Mouse (Mus musculus): ENCODE results near the gene Nsmf. TPM values are rescaled to one million over a fixed set of nuclear protein-coding genes. Genes with fewer than 3 reads are reported as not detected.
A peak's percentile ranks its signal among the peaks of the same experiment; 100 is the strongest.

Nsmf gene
- polyA plus RNA-seq, 1 experiment, result 50.4 TPM

GRCm38 (mm10) chr2:25095109-25095850 is 41.1 kb downstream of the Nsmf start, which contains the start of gene Noxa1:
Gene Noxa1 (minus strand): TSS chr2:25095149.
- H3K27me3 ChIP-seq (ENCODE audit: control insufficient read depth, insufficient read depth, low read length), result no peaks in the 10 kb centered on the region
- H3K36me3 ChIP-seq (ENCODE audit: control insufficient read depth, insufficient read depth, low read length), result no peaks in the 10 kb centered on the region
- WGBS, result 69% methylated on average over 28 of the region's 28 CpGs
- DNase-seq, result no peak
- H3K27ac ChIP-seq (ENCODE audit: control insufficient read depth, insufficient read depth, low read length), result no peak within 1 kb of the TSS
- no peak within 1 kb of the TSS for H3K4me3 ChIP-seq (ENCODE audit: control insufficient read depth, insufficient read depth, low read length)
- H3K4me1 ChIP-seq (replicated peaks; ENCODE audit: control insufficient read depth, insufficient read depth, low read length), result no peaks in the 10 kb centered on the region
- TF ChIP-seq CTCF (IDR thresholded peaks at IDR 0.05; ENCODE audit: borderline replicate concordance, control insufficient read depth, extremely low read depth, insufficient read depth, low read length, poor library complexity) (peak; percentile 31; the same call in 1 of the 2 replicates), POLR2A (IDR thresholded peaks at IDR 0.05; ENCODE audit: control insufficient read depth, extremely low read depth, insufficient read depth, low read length, poor library complexity) (no peak)

GRCm38 (mm10) chr2:25098005-25098615 is 44.0 kb downstream of the Nsmf start:
- Histone ChIP-seq H3K4me1 (replicated peaks; ENCODE audit: control insufficient read depth, insufficient read depth, low read length) (no peaks in the 10 kb centered on the region), H3K4me3 (ENCODE audit: control insufficient read depth, insufficient read depth, low read length) (no peak overlapping the region), H3K27me3 (ENCODE audit: control insufficient read depth, insufficient read depth, low read length) (no peaks in the 10 kb centered on the region), H3K27ac (ENCODE audit: control insufficient read depth, insufficient read depth, low read length) (no peak overlapping the region), H3K36me3 (ENCODE audit: control insufficient read depth, insufficient read depth, low read length) (no peaks in the 10 kb centered on the region)
- DNase-seq, result no peak
- 95% methylated on average over 3 of the region's 3 CpGs for WGBS
- no peak for TF ChIP-seq CTCF (IDR thresholded peaks at IDR 0.05; ENCODE audit: borderline replicate concordance, control insufficient read depth, extremely low read depth, insufficient read depth, low read length, poor library complexity)
- TF ChIP-seq POLR2A (IDR thresholded peaks at IDR 0.05; ENCODE audit: control insufficient read depth, extremely low read depth, insufficient read depth, low read length, poor library complexity), result no peak

GRCm38 (mm10) chr2:25098956-25099355 is 44.8 kb downstream of the Nsmf start:
- DNase-seq, result no peak
- Histone ChIP-seq H3K27me3 (ENCODE audit: control insufficient read depth, insufficient read depth, low read length) (no peaks in the 10 kb centered on the region), H3K36me3 (ENCODE audit: control insufficient read depth, insufficient read depth, low read length) (no peaks in the 10 kb centered on the region), H3K27ac (ENCODE audit: control insufficient read depth, insufficient read depth, low read length) (no peak overlapping the region), H3K4me3 (ENCODE audit: control insufficient read depth, insufficient read depth, low read length) (no peak overlapping the region), H3K4me1 (replicated peaks; ENCODE audit: control insufficient read depth, insufficient read depth, low read length) (no peaks in the 10 kb centered on the region)
- TF ChIP-seq POLR2A (IDR thresholded peaks at IDR 0.05; ENCODE audit: control insufficient read depth, extremely low read depth, insufficient read depth, low read length, poor library complexity) (no peak), CTCF (IDR thresholded peaks at IDR 0.05; ENCODE audit: borderline replicate concordance, control insufficient read depth, extremely low read depth, insufficient read depth, low read length, poor library complexity) (no peak)
- 78% methylated on average over 5 of the region's 5 CpGs for WGBS

GRCm38 (mm10) chr2:25099703-25100102 is 45.5 kb downstream of the Nsmf start:
- Histone ChIP-seq H3K36me3 (ENCODE audit: control insufficient read depth, insufficient read depth, low read length) (no peaks in the 10 kb centered on the region), H3K4me1 (replicated peaks; ENCODE audit: control insufficient read depth, insufficient read depth, low read length) (no peaks in the 10 kb centered on the region), H3K27me3 (ENCODE audit: control insufficient read depth, insufficient read depth, low read length) (no peaks in the 10 kb centered on the region), H3K27ac (ENCODE audit: control insufficient read depth, insufficient read depth, low read length) (no peak overlapping the region), H3K4me3 (ENCODE audit: control insufficient read depth, insufficient read depth, low read length) (no peak overlapping the region)
- DNase-seq, result no peak
- TF ChIP-seq CTCF (IDR thresholded peaks at IDR 0.05; ENCODE audit: borderline replicate concordance, control insufficient read depth, extremely low read depth, insufficient read depth, low read length, poor library complexity), result no peak
- TF ChIP-seq POLR2A (IDR thresholded peaks at IDR 0.05; ENCODE audit: control insufficient read depth, extremely low read depth, insufficient read depth, low read length, poor library complexity), result no peak
- WGBS, result 86% methylated on average over 3 of the region's 3 CpGs

GRCm38 (mm10) chr2:25104122-25104521 is 50.0 kb downstream of the Nsmf start:
- whole genome bisulfite sequencing, result 95% methylated on average over 2 of the region's 2 CpGs
- Histone ChIP-seq H3K27ac (ENCODE audit: control insufficient read depth, insufficient read depth, low read length) (no peak overlapping the region), H3K4me3 (ENCODE audit: control insufficient read depth, insufficient read depth, low read length) (no peak overlapping the region), H3K4me1 (replicated peaks; ENCODE audit: control insufficient read depth, insufficient read depth, low read length) (no peaks in the 10 kb centered on the region), H3K36me3 (ENCODE audit: control insufficient read depth, insufficient read depth, low read length) (no peaks in the 10 kb centered on the region), H3K27me3 (ENCODE audit: control insufficient read depth, insufficient read depth, low read length) (no peaks in the 10 kb centered on the region)
- no peak for TF ChIP-seq POLR2A (IDR thresholded peaks at IDR 0.05; ENCODE audit: control insufficient read depth, extremely low read depth, insufficient read depth, low read length, poor library complexity)
- DNase-seq, result no peak

- no peak overlapping the region for H3K4me3 ChIP-seq (ENCODE audit: control insufficient read depth, insufficient read depth, low read length)
- DNase-seq, result no peak
- TF ChIP-seq CTCF (IDR thresholded peaks at IDR 0.05; ENCODE audit: borderline replicate concordance, control insufficient read depth, extremely low read depth, insufficient read depth, low read length, poor library complexity) (no peak), POLR2A (IDR thresholded peaks at IDR 0.05; ENCODE audit: control insufficient read depth, extremely low read depth, insufficient read depth, low read length, poor library complexity) (no peak)
- H3K36me3 ChIP-seq (ENCODE audit: control insufficient read depth, insufficient read depth, low read length), result no peaks in the 10 kb centered on the region
- H3K4me1 ChIP-seq (replicated peaks; ENCODE audit: control insufficient read depth, insufficient read depth, low read length), result peaks cover 3% of the 10 kb centered on the region; the same call in 1 of the 2 replicates
- no peaks in the 10 kb centered on the region for H3K27me3 ChIP-seq (ENCODE audit: control insufficient read depth, insufficient read depth, low read length)
- no peak overlapping the region for H3K27ac ChIP-seq (ENCODE audit: control insufficient read depth, insufficient read depth, low read length)
- WGBS, result 88% methylated on average over 3 of the region's 3 CpGs
These were observed 51.9 kb downstream of the Nsmf start for GRCm38 (mm10) chr2:25106045-25106444.

Measured in thymus, adult 2 months (tissue).